Mouse (Mus musculus) intestine, embryonic 14.5 days (tissue): ENCODE data around the gene Itgb6. TPM values are rescaled to one million over a fixed set of nuclear protein-coding genes. Genes with fewer than 3 reads are reported as not detected.

Source experiments
- ATAC-seq: fragments of 200-750 bp; cut with Nextera tagmentation; replicated peaks from 2 replicates; pipeline ENCODE4 v1.8.0; 2017; ENCODE audit warnings: low read depth, moderate number of reproducible peaks, moderate TSS enrichment, moderate library complexity; ENCODE audit not compliant: low FRiP score, low TSS enrichment
- DNase-seq: peaks from one replicate; pipeline ENCODE4 v3.0.0-alpha.2; 2018; ENCODE audit warnings: low spot score
- H3K27ac ChIP-seq: fragments of 300-500 bp; sonication (generic); 2 replicates; pipeline ENCODE4 v1.5.1; 2014; ENCODE audit warnings: low read depth, mild to moderate bottlenecking, control low read depth
- H3K27me3 ChIP-seq: fragments of 300-500 bp; sonication (generic); replicated peaks from 2 replicates; pipeline ENCODE4 v1.6.1; 2014; ENCODE audit warnings: low read length, control low read depth; ENCODE audit not compliant: control insufficient read depth, insufficient read depth
- H3K36me3 ChIP-seq: fragments of 300-500 bp; sonication (generic); 2 replicates; pipeline ENCODE4 v1.6.1; 2014; ENCODE audit warnings: low read length, control low read depth; ENCODE audit not compliant: control insufficient read depth, insufficient read depth
- H3K4me1 ChIP-seq: fragments of 300-500 bp; sonication (generic); replicated peaks from 2 replicates; pipeline ENCODE4 v1.6.1; 2014; ENCODE audit warnings: low read length, control low read depth, mixed read lengths; ENCODE audit not compliant: control insufficient read depth, insufficient read depth
- H3K4me2 ChIP-seq: fragments of 300-500 bp; sonication (generic); 2 replicates; pipeline ENCODE4 v1.6.1; 2014; ENCODE audit warnings: low read length
- H3K4me3 ChIP-seq: fragments of 300-500 bp; sonication (generic); 2 replicates; pipeline ENCODE4 v1.5.1; 2014; ENCODE audit warnings: low read depth, low read length, control low read depth, mixed read lengths
- H3K9ac ChIP-seq: fragments of 300-500 bp; sonication (generic); 2 replicates; pipeline ENCODE4 v1.6.1; 2014; ENCODE audit warnings: mild to moderate bottlenecking, low read length
- H3K9me3 ChIP-seq: fragments of 300-500 bp; sonication (generic); 2 replicates; pipeline ENCODE4 v1.6.1; 2016; ENCODE audit warnings: low read length, control low read depth; ENCODE audit not compliant: control insufficient read depth
- WGBS: fragments of 180-500 bp; shearing (Covaris S2); extraction: QIAGEN DNeasy Blood & Tissue Kit; methylation state at CpG from one replicate; pipeline ENCODE4 v1.1.7; 2014; 5-methylcytosine and 5-hydroxymethylcytosine counted together
- polyA plus RNA-seq: library from polyadenylated mRNA; unstranded; fragments of >200 nt; fragmentation: Nextera tagmentation; extraction: Ambion mirVana; gene quantifications from 2 replicates; pipeline ENCODE4 v1.2.1, GENCODE M21; 2014

The Itgb6 gene
- polyA plus RNA-seq, 1 experiment from 2014 or later: 9.6 TPM

- no peak overlapping the region for H3K4me3 ChIP-seq
- H3K27ac ChIP-seq: no peak overlapping the region
- H3K9me3 ChIP-seq: no peaks in the 10 kb centered on the region
- H3K4me1 ChIP-seq: no peaks in the 10 kb centered on the region
- H3K36me3 ChIP-seq: no peaks in the 10 kb centered on the region
- no peak overlapping the region for H3K9ac ChIP-seq
- WGBS: 75% methylated on average over 10 of the region's 10 CpGs
- peak; percentile 33 for DNase-seq
- H3K4me2 ChIP-seq: no peak overlapping the region
- no peak for ATAC-seq
- H3K27me3 ChIP-seq: no peaks in the 10 kb centered on the region
Measured at GRCm38 (mm10) chr2:60739389-60740137, 17.1 kb upstream of the Itgb6 start.

GRCm38 (mm10) chr2:60730929-60731328 lies 8.5 kb upstream of the Itgb6 start:
- peak; percentile 20 for DNase-seq
- H3K4me2 ChIP-seq: no peak overlapping the region

GRCm38 (mm10) chr2:60730024-60730423 lies 7.6 kb upstream of the Itgb6 start:
- no peak overlapping the region; the same call in 1 of the 2 replicates for H3K4me2 ChIP-seq
- H3K4me1 ChIP-seq: peaks cover 11% of the 10 kb centered on the region
- ATAC-seq (no peak; the same call in 1 of the 2 replicates), DNase-seq (peak; percentile 55)
- H3K4me3 ChIP-seq: no peak overlapping the region
- no peaks in the 10 kb centered on the region for H3K9me3 ChIP-seq
- no peaks in the 10 kb centered on the region for H3K27me3 ChIP-seq
- H3K27ac ChIP-seq: no peak overlapping the region
- WGBS: 20% methylated on average over 3 of the region's 3 CpGs
- no peaks in the 10 kb centered on the region for H3K36me3 ChIP-seq
- no peak overlapping the region for H3K9ac ChIP-seq

More at GRCm38 (mm10) chr2:60730929-60731328, 8.5 kb upstream of the Itgb6 start:
- WGBS: 49% methylated on average over 6 of the region's 6 CpGs
- Histone ChIP-seq H3K27ac (no peak overlapping the region), H3K4me3 (no peak overlapping the region), H3K9ac (no peak overlapping the region), H3K9me3 (no peaks in the 10 kb centered on the region), H3K4me1 (peaks cover 11% of the 10 kb centered on the region), H3K36me3 (no peaks in the 10 kb centered on the region), H3K27me3 (no peaks in the 10 kb centered on the region)
- ATAC-seq: no peak

GRCm38 (mm10) chr2:60728902-60729585 lies 6.6 kb upstream of the Itgb6 start:
- ATAC-seq (no peak), DNase-seq (peak; percentile 51)
- no peak overlapping the region for H3K4me3 ChIP-seq
- H3K27ac ChIP-seq: no peak overlapping the region
- no peak overlapping the region for H3K9ac ChIP-seq
- H3K36me3 ChIP-seq: no peaks in the 10 kb centered on the region
- H3K4me1 ChIP-seq: peaks cover 11% of the 10 kb centered on the region
- 42% methylated on average over 10 of the region's 10 CpGs for WGBS
- no peak overlapping the region for H3K4me2 ChIP-seq
- no peaks in the 10 kb centered on the region for H3K9me3 ChIP-seq
- H3K27me3 ChIP-seq: no peaks in the 10 kb centered on the region

GRCm38 (mm10) chr2:60724660-60725059 lies 2.2 kb upstream of the Itgb6 start:
- Histone ChIP-seq H3K27me3 (no peaks in the 10 kb centered on the region), H3K9me3 (no peaks in the 10 kb centered on the region)
- ATAC-seq: no peak

GRCm38 (mm10) chr2:60722967-60723366 lies 524 bp upstream of the Itgb6 start:
- Histone ChIP-seq H3K9me3 (no peaks in the 10 kb centered on the region), H3K27me3 (no peaks in the 10 kb centered on the region), H3K4me3 (no peak overlapping the region), H3K4me2 (no peak overlapping the region), H3K27ac (no peak overlapping the region), H3K9ac (no peak overlapping the region), H3K4me1 (no peaks in the 10 kb centered on the region), H3K36me3 (no peaks in the 10 kb centered on the region)
- DNase-seq: peak; percentile 23
- ATAC-seq: no peak
- WGBS: 83% methylated on average over 3 of the region's 3 CpGs

More at GRCm38 (mm10) chr2:60724660-60725059, 2.2 kb upstream of the Itgb6 start:
- 87% methylated on average over 2 of the region's 2 CpGs for WGBS
- Histone ChIP-seq H3K36me3 (no peaks in the 10 kb centered on the region), H3K4me2 (no peak overlapping the region), H3K4me1 (peaks cover 7% of the 10 kb centered on the region), H3K4me3 (no peak overlapping the region), H3K9ac (no peak overlapping the region), H3K27ac (no peak overlapping the region)
- peak; percentile 9 for DNase-seq

GRCm38 (mm10) chr2:60720906-60721305 lies 1.5 kb downstream of the Itgb6 start:
- no peaks in the 10 kb centered on the region for H3K36me3 ChIP-seq
- peak; percentile 63 for DNase-seq
- no peak overlapping the region for H3K4me3 ChIP-seq
- H3K27ac ChIP-seq: no peak overlapping the region
- no peaks in the 10 kb centered on the region for H3K27me3 ChIP-seq
- H3K4me1 ChIP-seq: no peaks in the 10 kb centered on the region
- 21% methylated on average over 5 of the region's 5 CpGs for WGBS
- no peak overlapping the region for H3K9ac ChIP-seq
- no peak overlapping the region for H3K4me2 ChIP-seq
- ATAC-seq: 0 out of 2 replicates have a peak, but pooled peaks have one; percentile 27
- H3K9me3 ChIP-seq: no peaks in the 10 kb centered on the region

- Histone ChIP-seq H3K9ac (no peak overlapping the region), H3K9me3 (no peaks in the 10 kb centered on the region), H3K27me3 (no peaks in the 10 kb centered on the region), H3K4me3 (no peak overlapping the region), H3K36me3 (no peaks in the 10 kb centered on the region), H3K4me2 (no peak overlapping the region), H3K27ac (no peak overlapping the region), H3K4me1 (peaks cover 1% of the 10 kb centered on the region)
- 69% methylated on average over 8 of the region's 8 CpGs for WGBS
- DNase-seq (peak; percentile 47), ATAC-seq (0 out of 2 replicates have a peak, but pooled peaks have one; percentile 58)
Measured at GRCm38 (mm10) chr2:60720205-60720604, 2.2 kb downstream of the Itgb6 start.
